Mouse (Mus musculus) cerebellum, adult 9-11 months (tissue): ENCODE data around the gene Eva1c.
"Not testable (repeated sequence)": the region's sequence is repeated elsewhere in the genome, so short reads cannot be mapped to it uniquely, and the experiment has no call there.

Experiments used
- DNase-seq: peaks from one replicate; pipeline ENCODE4 v3.0.0; 2022

The Eva1c gene

GRCm38 (mm10) chr16:90826457-90826856 lies at the start of gene Eva1c:
Gene Eva1c, plus strand, starts transcription at chr16:90826719.
- DNase-seq, result no peak

GRCm38 (mm10) chr16:90779783-90780182 lies 46.7 kb upstream of the Eva1c start:
- no peak for DNase-seq

GRCm38 (mm10) chr16:90783302-90783701 lies 43.2 kb upstream of the Eva1c start:
- DNase-seq, result no peak

GRCm38 (mm10) chr16:90785257-90785656 lies 41.3 kb upstream of the Eva1c start:
- no peak for DNase-seq

- no peak for DNase-seq
Observed at GRCm38 (mm10) chr16:90788580-90788979, 37.9 kb upstream of the Eva1c start.

GRCm38 (mm10) chr16:90790946-90791345 lies 35.6 kb upstream of the Eva1c start:
- DNase-seq, result no peak

- no peak for DNase-seq
Observed at GRCm38 (mm10) chr16:90792066-90792465, 34.5 kb upstream of the Eva1c start.

GRCm38 (mm10) chr16:90792500-90792899 lies 34.0 kb upstream of the Eva1c start:
- DNase-seq, result no peak

- no peak for DNase-seq
Observed at GRCm38 (mm10) chr16:90794708-90795107, 31.8 kb upstream of the Eva1c start.

- DNase-seq, result no peak
Observed at GRCm38 (mm10) chr16:90798446-90798845, 28.1 kb upstream of the Eva1c start.

- no peak for DNase-seq
Observed at GRCm38 (mm10) chr16:90798848-90799247, 27.7 kb upstream of the Eva1c start.

- DNase-seq, result no peak
Observed at GRCm38 (mm10) chr16:90799840-90800239, 26.7 kb upstream of the Eva1c start.

- no peak for DNase-seq
Observed at GRCm38 (mm10) chr16:90801251-90801650, 25.3 kb upstream of the Eva1c start.

- DNase-seq, result no peak
Observed at GRCm38 (mm10) chr16:90801928-90802327, 24.6 kb upstream of the Eva1c start.

GRCm38 (mm10) chr16:90804466-90804865 lies 22.1 kb upstream of the Eva1c start:
- no peak for DNase-seq

GRCm38 (mm10) chr16:90809975-90810715 lies 16.4 kb upstream of the Eva1c start, which contains the start of gene Urb1:
Gene Urb1, minus strand, starts transcription at chr16:90810413.
- peak; percentile 97 for DNase-seq

GRCm38 (mm10) chr16:90810716-90811256 lies 15.7 kb upstream of the Eva1c start:
- no peak for DNase-seq

- DNase-seq, result no peak
Observed at GRCm38 (mm10) chr16:90812086-90812485, 14.4 kb upstream of the Eva1c start.

- no peak for DNase-seq
Observed at GRCm38 (mm10) chr16:90820326-90820725, 6.2 kb upstream of the Eva1c start.

GRCm38 (mm10) chr16:90821046-90821697 lies 5.3 kb upstream of the Eva1c start:
- no peak for DNase-seq

- DNase-seq, result no peak
Observed at GRCm38 (mm10) chr16:90822284-90822935, 4.1 kb upstream of the Eva1c start.

GRCm38 (mm10) chr16:90822981-90823380 lies 3.5 kb upstream of the Eva1c start:
- no peak for DNase-seq

GRCm38 (mm10) chr16:90823986-90824385 lies 2.5 kb upstream of the Eva1c start:
- not testable (repeated sequence) for DNase-seq

- DNase-seq, result no peak
Observed at GRCm38 (mm10) chr16:90826041-90826440, 478 bp upstream of the Eva1c start.
